Mouse (Mus musculus) embryonic facial prominence, embryonic 14.5 days (tissue): Measurements from ENCODE around the gene F2rl1. TPM values are rescaled to one million over a fixed set of nuclear protein-coding genes. Genes with fewer than 3 reads are reported as not detected.
"Not testable (repeated sequence)": the region's sequence is repeated elsewhere in the genome, so short reads cannot be mapped to it uniquely, and the experiment has no call there.

Experiments
- ATAC-seq: fragments of 200-750 bp; cut with Nextera tagmentation; 2 replicates; pipeline ENCODE4 v1.8.0; 2017; ENCODE audit warnings: low read depth, moderate number of reproducible peaks, moderate TSS enrichment
- DNase-seq: peaks from one replicate; pipeline ENCODE4 v3.0.0-alpha.2; 2015; ENCODE audit warnings: low spot score
- H3K27ac ChIP-seq: fragments of 300-500 bp; sonication (generic); replicated peaks from 2 replicates; pipeline ENCODE4 v1.5.1; 2014; ENCODE audit warnings: low read depth, mild to moderate bottlenecking, low read length, moderate library complexity
- H3K27me3 ChIP-seq: fragments of 300-500 bp; sonication (generic); replicated peaks from 2 replicates; pipeline ENCODE4 v1.6.1; 2014; ENCODE audit warnings: low read length; ENCODE audit not compliant: control insufficient read depth, insufficient read depth
- H3K36me3 ChIP-seq: fragments of 300-500 bp; sonication (generic); 2 replicates; pipeline ENCODE4 v1.6.1; 2014; ENCODE audit warnings: low read length, mixed read lengths; ENCODE audit not compliant: control insufficient read depth, insufficient read depth
- H3K4me1 ChIP-seq: fragments of 300-500 bp; sonication (generic); 2 replicates; pipeline ENCODE4 v1.6.1; 2014; ENCODE audit warnings: antibody characterized with exemption, low read length; ENCODE audit not compliant: control insufficient read depth, insufficient read depth
- H3K4me2 ChIP-seq: fragments of 300-500 bp; sonication (generic); 2 replicates; pipeline ENCODE4 v1.6.1; 2014; ENCODE audit warnings: low read depth, mild to moderate bottlenecking, low read length, moderate library complexity, mixed read lengths
- H3K4me3 ChIP-seq: fragments of 300-500 bp; sonication (generic); 2 replicates; pipeline ENCODE4 v1.5.1; 2014; ENCODE audit warnings: low read depth, mild to moderate bottlenecking, low read length
- H3K9ac ChIP-seq: fragments of 300-500 bp; sonication (generic); 2 replicates; pipeline ENCODE4 v1.6.1; 2014; ENCODE audit warnings: low read depth, mild to moderate bottlenecking, low read length, moderate library complexity, mixed read lengths
- H3K9me3 ChIP-seq: fragments of 300-500 bp; sonication (generic); 2 replicates; pipeline ENCODE4 v1.6.1; 2016; ENCODE audit warnings: low read length; ENCODE audit not compliant: control insufficient read depth
- WGBS: fragments of 180-500 bp; shearing (Covaris S2); extraction: QIAGEN DNeasy Blood & Tissue Kit; methylation state at CpG from one replicate; pipeline ENCODE4 v1.1.7; 2014; 5-methylcytosine and 5-hydroxymethylcytosine counted together
- polyA plus RNA-seq: library from polyadenylated mRNA; unstranded; fragments of >200 nt; fragmentation: Nextera tagmentation; extraction: Ambion mirVana; gene quantifications from 2 replicates; pipeline ENCODE4 v1.2.1, GENCODE M21; 2014

Gene F2rl1
- polyA plus RNA-seq, 1 experiment from 2014 or later, result 4.4 TPM

GRCm38 (mm10) chr13:95538021-95538420 lies 13.0 kb upstream of the F2rl1 start:
- ATAC-seq (no peak), DNase-seq (no peak)
- no peak overlapping the region for H3K27ac ChIP-seq
- no peaks in the 10 kb centered on the region for H3K27me3 ChIP-seq
- no peak overlapping the region for H3K4me3 ChIP-seq
- H3K9me3 ChIP-seq, result no peaks in the 10 kb centered on the region
- H3K4me2 ChIP-seq, result no peak overlapping the region
- peaks cover 22% of the 10 kb centered on the region for H3K4me1 ChIP-seq
- WGBS, result 63% methylated on average over 5 of the region's 5 CpGs
- H3K9ac ChIP-seq, result no peak overlapping the region
- H3K36me3 ChIP-seq, result no peaks in the 10 kb centered on the region

GRCm38 (mm10) chr13:95536117-95536493 lies 11.1 kb upstream of the F2rl1 start:
- Histone ChIP-seq H3K27ac (no peak overlapping the region), H3K27me3 (no peaks in the 10 kb centered on the region), H3K9ac (no peak overlapping the region), H3K4me1 (peaks cover 22% of the 10 kb centered on the region), H3K36me3 (no peaks in the 10 kb centered on the region), H3K4me2 (no peak overlapping the region), H3K9me3 (no peaks in the 10 kb centered on the region), H3K4me3 (no peak overlapping the region)
- DNase-seq (no peak), ATAC-seq (no peak)
- WGBS, result 30% methylated on average over 5 of the region's 5 CpGs

GRCm38 (mm10) chr13:95535461-95536116 lies 10.6 kb upstream of the F2rl1 start:
- H3K9ac ChIP-seq, result no peak overlapping the region
- DNase-seq (peak; percentile 83), ATAC-seq (peak; percentile 42; the same call in 1 of the 2 replicates)
- no peaks in the 10 kb centered on the region for H3K9me3 ChIP-seq
- peaks cover 22% of the 10 kb centered on the region for H3K4me1 ChIP-seq
- no peaks in the 10 kb centered on the region for H3K27me3 ChIP-seq
- 7% methylated on average over 11 of the region's 11 CpGs for WGBS
- no peaks in the 10 kb centered on the region for H3K36me3 ChIP-seq
- no peak overlapping the region for H3K4me3 ChIP-seq
- H3K27ac ChIP-seq, result no peak overlapping the region
- H3K4me2 ChIP-seq, result peak overlapping the region; percentile 20; the same call in 1 of the 2 replicates

GRCm38 (mm10) chr13:95535026-95535425 lies 10.0 kb upstream of the F2rl1 start:
- H3K27me3 ChIP-seq, result no peaks in the 10 kb centered on the region
- DNase-seq (peak; percentile 43), ATAC-seq (no peak)
- 16% methylated on average over 6 of the region's 6 CpGs for WGBS
- peak overlapping the region; percentile 20; the same call in 1 of the 2 replicates for H3K4me2 ChIP-seq
- H3K36me3 ChIP-seq, result no peaks in the 10 kb centered on the region
- no peak overlapping the region for H3K27ac ChIP-seq
- H3K4me3 ChIP-seq, result no peak overlapping the region
- H3K9me3 ChIP-seq, result no peaks in the 10 kb centered on the region
- no peak overlapping the region for H3K9ac ChIP-seq
- H3K4me1 ChIP-seq, result peaks cover 22% of the 10 kb centered on the region

- no peaks in the 10 kb centered on the region for H3K27me3 ChIP-seq
- peak; percentile 79 for DNase-seq
- peaks cover 22% of the 10 kb centered on the region for H3K4me1 ChIP-seq
- H3K36me3 ChIP-seq, result no peaks in the 10 kb centered on the region
- H3K4me2 ChIP-seq, result peak overlapping the region; percentile 48
- H3K27ac ChIP-seq, result peak overlapping the region; percentile 72
- peak; percentile 69 for ATAC-seq
- WGBS, result 3% methylated on average over 5 of the region's 5 CpGs
- H3K9ac ChIP-seq, result peak overlapping the region; percentile 43
- peak overlapping the region; percentile 15; the same call in 1 of the 2 replicates for H3K4me3 ChIP-seq
- no peaks in the 10 kb centered on the region for H3K9me3 ChIP-seq
Observed at GRCm38 (mm10) chr13:95534131-95534561, 9.1 kb upstream of the F2rl1 start.

- Histone ChIP-seq H3K4me3 (no peak overlapping the region), H3K27ac (peak overlapping the region; percentile 72), H3K36me3 (no peaks in the 10 kb centered on the region), H3K9me3 (no peaks in the 10 kb centered on the region), H3K27me3 (no peaks in the 10 kb centered on the region), H3K9ac (0 out of 2 replicates have a peak overlapping the region, but pooled peaks have one; percentile 43), H3K4me1 (peaks cover 22% of the 10 kb centered on the region), H3K4me2 (peak overlapping the region; percentile 48; the same call in 1 of the 2 replicates)
- DNase-seq, result no peak
- peak; percentile 13; the same call in 1 of the 2 replicates for ATAC-seq
- 15% methylated on average over 5 of the region's 8 CpGs for WGBS
Observed at GRCm38 (mm10) chr13:95533640-95534039, 8.6 kb upstream of the F2rl1 start.

- H3K4me3 ChIP-seq, ATAC-seq, H3K27me3 ChIP-seq, H3K36me3 ChIP-seq, DNase-seq, H3K9ac ChIP-seq, H3K9me3 ChIP-seq, H3K4me2 ChIP-seq, H3K27ac ChIP-seq: not testable (repeated sequence)
- peaks cover 22% of the 10 kb centered on the region for H3K4me1 ChIP-seq
- 66% methylated on average over 3 of the region's 5 CpGs for WGBS
Observed at GRCm38 (mm10) chr13:95533121-95533520, 8.1 kb upstream of the F2rl1 start.

- Histone ChIP-seq H3K4me1 (peaks cover 22% of the 10 kb centered on the region), H3K9ac (no peak overlapping the region), H3K27ac (no peak overlapping the region), H3K4me3 (no peak overlapping the region), H3K4me2 (no peak overlapping the region), H3K27me3 (peaks cover 7% of the 10 kb centered on the region), H3K36me3 (no peaks in the 10 kb centered on the region), H3K9me3 (no peaks in the 10 kb centered on the region)
- 38% methylated on average over 9 of the region's 9 CpGs for WGBS
- DNase-seq (peak; percentile 26), ATAC-seq (no peak)
Observed at GRCm38 (mm10) chr13:95531273-95532045, 6.4 kb upstream of the F2rl1 start.
